Mouse (Mus musculus): ENCODE data around the gene Rufy1. TPM values are rescaled to one million over a fixed set of nuclear protein-coding genes. Genes with fewer than 3 reads are reported as not detected.
A peak's percentile ranks its signal among the peaks of the same experiment; 100 is the strongest.

Rufy1 gene
- polyA plus RNA-seq, 1 experiment from 2014 or later, result 30.6 TPM

DNA sequence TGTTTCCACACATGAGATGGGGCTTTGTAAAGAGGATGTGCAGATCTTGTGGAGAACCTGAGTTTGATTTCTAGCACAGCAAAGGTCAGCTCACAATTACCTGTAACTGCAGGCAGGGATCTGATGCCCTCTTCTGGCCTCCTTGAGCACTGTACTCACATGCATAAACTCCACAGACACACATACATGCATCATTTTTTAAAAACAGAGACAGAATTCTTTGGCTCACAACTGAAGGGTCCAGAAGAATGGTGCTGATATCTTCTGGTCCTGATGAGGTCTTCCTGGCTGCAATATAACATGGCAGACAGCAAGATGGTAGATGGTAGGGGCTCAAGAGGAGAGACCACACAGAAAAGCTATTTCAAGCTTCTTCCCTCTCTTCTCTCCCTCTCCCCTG is 76.8 kb downstream of the Rufy1 start, which contains the start of gene Cby3:
Cby3 (plus strand) TSS at position 301 of the 400 bp plus-strand sequence.
- Histone ChIP-seq H3K36me3 (ENCODE audit: control insufficient read depth, insufficient read depth, low read length) (no peaks in the 10 kb centered on the region), H3K4me2 (ENCODE audit: low read length) (no peak within 1 kb of the TSS), H3K27me3 (ENCODE audit: control insufficient read depth, insufficient read depth, low read depth, low read length) (no peaks in the 10 kb centered on the region), H3K4me1 (ENCODE audit: control insufficient read depth, insufficient read depth, low read length) (no peaks in the 10 kb centered on the region; the same call in 1 of the 2 replicates), H3K9me3 (replicated peaks; ENCODE audit: control insufficient read depth, low read length, poor library complexity, severe bottlenecking) (no peaks in the 10 kb centered on the region), H3K9ac (ENCODE audit: low read depth, low read length) (no peak within 1 kb of the TSS), H3K27ac (ENCODE audit: low read length) (no peak within 1 kb of the TSS), H3K4me3 (ENCODE audit: low read depth, low read length) (no peak within 1 kb of the TSS)
- ATAC-seq, result no peak

DNA sequence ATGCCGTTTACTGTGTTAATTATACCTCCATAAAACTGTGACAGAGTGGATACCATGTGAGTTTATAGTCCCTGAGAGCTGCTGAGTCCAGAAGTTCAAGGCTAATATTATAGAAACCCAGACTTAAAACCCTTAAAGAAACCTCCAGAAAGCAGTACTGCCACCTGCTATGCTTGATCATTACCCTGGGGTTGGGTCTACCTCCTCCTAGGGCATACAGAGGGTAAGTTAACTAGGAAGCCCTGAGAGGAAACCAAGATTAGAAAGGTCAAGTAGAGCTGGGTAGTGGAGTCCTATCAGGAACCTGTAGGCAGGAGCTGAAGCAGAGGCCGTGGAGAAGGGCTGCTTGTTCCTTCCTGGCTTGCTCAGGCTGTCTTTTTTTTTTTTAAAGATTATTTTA is 78.7 kb downstream of the Rufy1 start:
- ATAC-seq, result no peak
- H3K27me3 ChIP-seq (ENCODE audit: control insufficient read depth, insufficient read depth, low read depth, low read length), result no peaks in the 10 kb centered on the region
- H3K4me1 ChIP-seq (ENCODE audit: control insufficient read depth, insufficient read depth, low read length), result no peaks in the 10 kb centered on the region
- H3K27ac ChIP-seq (ENCODE audit: low read length), result no peak overlapping the region
- no peaks in the 10 kb centered on the region for H3K9me3 ChIP-seq (replicated peaks; ENCODE audit: control insufficient read depth, low read length, poor library complexity, severe bottlenecking)
- no peak overlapping the region for H3K9ac ChIP-seq (ENCODE audit: low read depth, low read length)
- H3K36me3 ChIP-seq (ENCODE audit: control insufficient read depth, insufficient read depth, low read length), result no peaks in the 10 kb centered on the region
- 96% methylated on average over 2 of the region's 2 CpGs for WGBS
- H3K4me2 ChIP-seq (ENCODE audit: low read length), result no peak overlapping the region
- no peak overlapping the region for H3K4me3 ChIP-seq (ENCODE audit: low read depth, low read length)

DNA sequence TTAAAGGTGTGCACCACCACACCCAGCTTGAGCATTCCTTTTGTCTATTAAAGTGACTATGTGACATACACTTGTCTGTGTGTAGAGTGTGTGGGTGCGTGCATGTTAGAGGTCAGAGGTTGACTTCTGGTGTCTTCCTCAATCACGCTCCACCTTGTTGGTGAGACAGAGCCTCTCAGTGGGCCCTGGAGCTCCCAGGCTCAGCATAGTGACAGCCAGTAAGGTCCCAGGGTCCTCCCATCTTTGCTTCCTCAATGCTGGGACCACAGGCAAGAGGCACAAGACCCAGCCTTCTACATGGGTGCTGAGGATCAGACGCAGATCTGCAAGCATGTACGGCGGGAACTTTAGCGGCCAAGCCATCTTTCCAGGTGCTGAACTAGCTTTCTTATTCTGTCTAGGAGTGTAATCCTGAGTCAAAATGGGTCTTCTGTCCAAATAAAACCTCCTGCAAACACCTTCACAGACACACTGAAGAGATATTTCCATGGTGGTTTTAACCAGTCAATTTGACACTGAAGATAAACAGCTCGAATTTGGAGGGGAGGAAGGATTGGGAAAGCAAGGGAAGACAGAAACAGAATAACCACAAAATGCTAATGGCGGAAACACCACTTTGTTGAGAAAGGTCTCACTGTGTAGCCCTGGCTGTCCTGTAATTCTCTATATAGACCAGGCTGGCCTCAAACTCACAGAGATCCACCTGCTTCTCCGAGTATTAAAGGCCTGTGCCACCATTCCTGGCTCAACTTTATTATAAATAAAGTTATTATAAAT is 84.5 kb downstream of the Rufy1 start:
- WGBS, result 90% methylated on average over 9 of the region's 9 CpGs
- ATAC-seq, result no peak
- Histone ChIP-seq H3K4me1 (ENCODE audit: control insufficient read depth, insufficient read depth, low read length) (no peaks in the 10 kb centered on the region), H3K9ac (ENCODE audit: low read depth, low read length) (no peak overlapping the region), H3K9me3 (replicated peaks; ENCODE audit: control insufficient read depth, low read length, poor library complexity, severe bottlenecking) (no peaks in the 10 kb centered on the region), H3K36me3 (ENCODE audit: control insufficient read depth, insufficient read depth, low read length) (no peaks in the 10 kb centered on the region), H3K27me3 (ENCODE audit: control insufficient read depth, insufficient read depth, low read depth, low read length) (no peaks in the 10 kb centered on the region), H3K4me3 (ENCODE audit: low read depth, low read length) (no peak overlapping the region), H3K27ac (ENCODE audit: low read length) (no peak overlapping the region), H3K4me2 (ENCODE audit: low read length) (no peak overlapping the region)

- H3K9ac ChIP-seq (ENCODE audit: low read depth, low read length), result no peak overlapping the region
Measured at GRCm38 (mm10) chr11:50345486-50345885, 85.4 kb downstream of the Rufy1 start.

More at GRCm38 (mm10) chr11:50345486-50345885, 85.4 kb downstream of the Rufy1 start:
- Histone ChIP-seq H3K4me3 (ENCODE audit: low read depth, low read length) (no peak overlapping the region), H3K9me3 (replicated peaks; ENCODE audit: control insufficient read depth, low read length, poor library complexity, severe bottlenecking) (no peaks in the 10 kb centered on the region), H3K27ac (ENCODE audit: low read length) (no peak overlapping the region), H3K4me2 (ENCODE audit: low read length) (no peak overlapping the region), H3K4me1 (ENCODE audit: control insufficient read depth, insufficient read depth, low read length) (no peaks in the 10 kb centered on the region), H3K27me3 (ENCODE audit: control insufficient read depth, insufficient read depth, low read depth, low read length) (no peaks in the 10 kb centered on the region), H3K36me3 (ENCODE audit: control insufficient read depth, insufficient read depth, low read length) (no peaks in the 10 kb centered on the region)
- no peak for ATAC-seq
- 78% methylated on average over 4 of the region's 4 CpGs for WGBS

MicroRNA genes within 50 kb of the gene (microRNA counts, 519-probe panel; counts per million panel counts)
- 2,652 counts per million, percentile 79 among the panel's probes with 10 or more counts for microRNA mmu-miR-804

Small RNA genes within 50 kb of the gene (microRNA-seq; reads per million reads assigned to microRNA genes)
- not detected for gene Mir804

Other genes starting within 250 kb of the Rufy1 start
- gene Sqstm1, start 220.3 kb downstream of the Rufy1 start, polyA plus RNA-seq (2015; fragmentation: Nextera tagmentation; extraction: Ambion mirVana), result 374 and 394 TPM in 2 replicates
- gene Mgat4b, start 220.2 kb downstream of the Rufy1 start, polyA plus RNA-seq (2015; fragmentation: Nextera tagmentation; extraction: Ambion mirVana), result 33.3 and 38.3 TPM in 2 replicates
- 1.8 and 3.3 TPM in 2 replicates for gene Ltc4s, start 192.5 kb downstream of the Rufy1 start, polyA plus RNA-seq (2015; fragmentation: Nextera tagmentation; extraction: Ambion mirVana)
- 2.0 and 2.5 TPM in 2 replicates for gene Maml1, start 138.8 kb downstream of the Rufy1 start, polyA plus RNA-seq (2015; fragmentation: Nextera tagmentation; extraction: Ambion mirVana)
- 294 and 304 TPM in 2 replicates for gene Canx, start 105.5 kb downstream of the Rufy1 start, polyA plus RNA-seq (2015; fragmentation: Nextera tagmentation; extraction: Ambion mirVana)
- gene Cby3, start 76.7 kb downstream of the Rufy1 start, polyA plus RNA-seq (2015; fragmentation: Nextera tagmentation; extraction: Ambion mirVana), result 1.3 and 1.7 TPM in 2 replicates
- gene Hnrnph1, start 54.1 kb downstream of the Rufy1 start, polyA plus RNA-seq (2015; fragmentation: Nextera tagmentation; extraction: Ambion mirVana), result 456 and 531 TPM in 2 replicates
- gene Adamts2, start 171.0 kb upstream of the Rufy1 start, polyA plus RNA-seq (2015; fragmentation: Nextera tagmentation; extraction: Ambion mirVana), result 3.8 and 4.0 TPM in 2 replicates